In genomic region chr14:62292166-62292487, GRCm38 (mm10) we compare ENCODE assay signal across 8 mouse cellular contexts. TPM values are rescaled to one million over a fixed set of nuclear protein-coding genes. Genes with fewer than 3 reads are reported as not detected.
DNase-seq lines count a peak whose midpoint lies in the region; ATAC-seq and TF ChIP-seq lines count a peak whose summit lies in the region.

No protein-coding gene starts in this region.

- DNase-seq in gastrocnemius, adult 2 months, result no peak
- DNase-seq in gastrocnemius, adult 18-20 months (ENCODE audit: low spot score), result no peak
- DNase-seq in spleen, adult 2 months (ENCODE audit: low read depth in 1 of 2, low spot score in 2 of 2), result no peak
- DNase-seq in spleen, adult 12 weeks (ENCODE audit: low spot score), result no peak
- no peak for DNase-seq in limb, embryonic 14.5 days (ENCODE audit: low spot score)
- DNase-seq in MN1 (ENCODE audit: low spot score), result no peak
- DNase-seq in spleen, postnatal 4 days (ENCODE audit: low spot score in 2 of 2), result no peak

- H3K4me1 ChIP-seq in spleen, adult 2 months (ENCODE audit: control insufficient read depth, insufficient read depth, insufficient read length), result peaks cover 6% of the 10 kb centered on the region
- peaks cover 10% of the 10 kb centered on the region for H3K4me1 ChIP-seq in limb, embryonic 14.5 days (ENCODE audit: control insufficient read depth, insufficient read depth, low read length)
- peaks cover 8% of the 10 kb centered on the region for H3K4me1 ChIP-seq in stomach, embryonic 15.5 days

- peak overlapping the region; percentile 73 for H3K4me3 ChIP-seq in gastrocnemius, adult 2 months
- peak overlapping the region; percentile 51; the same call in 1 of the 2 replicates for H3K4me3 ChIP-seq in spleen, adult 2 months (ENCODE audit: extremely low read depth, insufficient read depth, insufficient read length)
- H3K4me3 ChIP-seq in limb, embryonic 14.5 days (replicated peaks; ENCODE audit: low read length), result peak overlapping the region; percentile 43
- peak overlapping the region; percentile 48 for H3K4me3 ChIP-seq in stomach, embryonic 15.5 days (replicated peaks)

- intact Hi-C loops in gastrocnemius, adult 2 months (cut with DNase I), result no loop called here

- ATAC-seq in limb, embryonic 14.5 days (ENCODE audit: low FRiP score, low read depth), result peak; percentile 15; the same call in 1 of the 2 replicates
- ATAC-seq in stomach, embryonic 15.5 days (ENCODE audit: insufficient read depth, low FRiP score, low read depth), result no peak

- no peaks in the 10 kb centered on the region for H3K36me3 ChIP-seq in spleen, adult 2 months (ENCODE audit: control insufficient read depth, insufficient read depth, low read length)
- H3K36me3 ChIP-seq in limb, embryonic 14.5 days (ENCODE audit: control insufficient read depth, insufficient read depth, low read length), result no peaks in the 10 kb centered on the region
- no peaks in the 10 kb centered on the region for H3K36me3 ChIP-seq in stomach, embryonic 15.5 days

- no peaks in the 10 kb centered on the region for H3K9me3 ChIP-seq in limb, embryonic 14.5 days (ENCODE audit: control insufficient read depth, low read length)
- H3K9me3 ChIP-seq in stomach, embryonic 15.5 days, result no peaks in the 10 kb centered on the region

- H3K9ac ChIP-seq in limb, embryonic 14.5 days (ENCODE audit: low read depth, low read length, severe bottlenecking), result peak overlapping the region; percentile 64
- no peak overlapping the region for H3K9ac ChIP-seq in stomach, embryonic 15.5 days

- TF ChIP-seq CTCF in gastrocnemius, adult 2 months (IDR thresholded peaks at IDR 0.05), result no peak
- no peak for TF ChIP-seq CTCF in spleen, adult 2 months (IDR thresholded peaks at IDR 0.05; ENCODE audit: extremely low read depth, insufficient read depth, insufficient read length, insufficient replicate concordance)

- peaks cover 5% of the 10 kb centered on the region; the same call in 1 of the 2 replicates for H3K27me3 ChIP-seq in spleen, adult 2 months (ENCODE audit: control insufficient read depth, insufficient read depth, low read length)
- no peaks in the 10 kb centered on the region for H3K27me3 ChIP-seq in limb, embryonic 14.5 days (ENCODE audit: control insufficient read depth, insufficient read depth, low read length)
- 0 out of 2 replicates have a peak, but pooled peaks cover 6% of the 10 kb centered on the region for H3K27me3 ChIP-seq in stomach, embryonic 15.5 days (replicated peaks)

- H3K4me2 ChIP-seq in limb, embryonic 14.5 days (replicated peaks; ENCODE audit: low read depth, low read length, severe bottlenecking), result peak overlapping the region; percentile 98
- peak overlapping the region; percentile 99 for H3K4me2 ChIP-seq in stomach, embryonic 15.5 days

- no peak overlapping the region for H3K27ac ChIP-seq in gastrocnemius, adult 2 months
- no peak overlapping the region for H3K27ac ChIP-seq in spleen, adult 2 months (ENCODE audit: insufficient read depth, low read length)
- H3K27ac ChIP-seq in limb, embryonic 14.5 days (replicated peaks; ENCODE audit: low read depth, low read length), result no peak overlapping the region
- no peak overlapping the region for H3K27ac ChIP-seq in stomach, embryonic 15.5 days

- TF ChIP-seq POLR2A in spleen, adult 2 months (IDR thresholded peaks at IDR 0.05; ENCODE audit: low read depth, low read length), result no peak
- TF ChIP-seq POLR2A in limb, embryonic 14.5 days (IDR thresholded peaks at IDR 0.05; ENCODE audit: borderline replicate concordance, extremely low read depth, insufficient read depth, insufficient read length), result no peak

- 70% methylated on average over 7 of the region's 7 CpGs for WGBS in spleen, adult 2 months
- 44% methylated on average over 7 of the region's 7 CpGs for WGBS in limb, embryonic 14.5 days
- WGBS in stomach, embryonic 15.5 days, result 13% methylated on average over 4 of the region's 7 CpGs

RNA-seq across cellular contexts. Expression of gene Rnaseh2b, which starts 0.3 kb away (rescaled TPM):
- 1 to 10 TPM; 4.2 to 6.4 TPM for total RNA-seq in gastrocnemius, adult 2 months (2021)
- 1 to 10 TPM; 4.1 to 4.4 TPM for total RNA-seq in gastrocnemius, adult 18-20 months (2021)
- polyA plus RNA-seq in spleen, adult 2 months (2012; rRNA removed), result 2.2 and 2.4 TPM in 2 replicates
- 17.4 and 29.6 TPM in 2 replicates for polyA plus RNA-seq in limb, embryonic 14.5 days (2012; rRNA removed)
- 58.8 and 64.3 TPM in 2 replicates for polyA plus RNA-seq in limb, embryonic 14.5 days (2014; fragmentation: Nextera tagmentation; extraction: Ambion mirVana)
- 48.9 and 54.4 TPM in 2 replicates for polyA plus RNA-seq in stomach, embryonic 15.5 days (2015; fragmentation: Nextera tagmentation; extraction: Ambion mirVana)

RNA-seq across cellular contexts. Expression of gene Dleu7, which starts 0.7 kb away (rescaled TPM):
- not detected for total RNA-seq in gastrocnemius, adult 2 months (2021)
- under 1 TPM in 1 of 2 experiments, not detected in 1; 0.17 TPM for total RNA-seq in gastrocnemius, adult 18-20 months (2021)
- 0.09 and 0.40 TPM in 2 replicates for polyA plus RNA-seq in spleen, adult 2 months (2012; rRNA removed)
- 1.5 and 2.7 TPM in 2 replicates for polyA plus RNA-seq in limb, embryonic 14.5 days (2012; rRNA removed)
- polyA plus RNA-seq in limb, embryonic 14.5 days (2014; fragmentation: Nextera tagmentation; extraction: Ambion mirVana), result 1.6 and 2.4 TPM in 2 replicates
- polyA plus RNA-seq in stomach, embryonic 15.5 days (2015; fragmentation: Nextera tagmentation; extraction: Ambion mirVana), result 0.63 and 1.1 TPM in 2 replicates
